Mouse (Mus musculus): ENCODE measurements around the gene Caskin1.

DNA sequence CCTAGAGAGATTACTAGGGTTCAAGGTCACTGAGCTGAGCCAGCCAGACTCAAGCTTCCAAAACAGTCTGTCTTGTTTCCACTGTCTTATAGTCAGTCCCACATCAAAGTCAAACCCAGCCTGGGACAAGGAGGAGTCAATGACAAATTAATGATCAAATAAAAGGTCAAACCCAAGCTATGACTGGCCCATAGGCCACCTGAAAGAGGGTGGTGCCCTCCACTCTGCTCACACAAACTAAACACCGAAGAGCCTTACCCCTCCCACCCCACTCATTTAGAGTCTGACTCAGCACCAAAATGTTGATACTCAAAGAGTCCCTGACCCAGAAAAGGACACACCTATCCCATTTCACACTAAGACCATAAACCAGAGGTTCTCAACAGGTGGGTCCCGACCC, 35.0 kb upstream of the Caskin1 start:
- TF ChIP-seq CTCF (IDR thresholded peaks at IDR 0.05; ENCODE audit: low read depth) (no peak), EP300 (IDR thresholded peaks at IDR 0.05; ENCODE audit: low read depth) (no peak)

All from liver, embryonic 14.5 days (tissue).